Mouse (Mus musculus) embryonic fibroblast, embryonic 13.5 days (primary cell): ENCODE data around the gene Gnai3. TPM values are rescaled to one million over a fixed set of nuclear protein-coding genes. Genes with fewer than 3 reads are reported as not detected.

Experiments
- H3K27ac ChIP-seq: 2 replicates; pipeline ENCODE4 v1.5.1; 2012; ENCODE audit warnings: low read length, control low read depth, inconsistent platforms; ENCODE audit not compliant: insufficient read depth
- H3K4me1 ChIP-seq: 2 replicates; pipeline ENCODE4 v1.6.1; 2011; ENCODE audit warnings: low read length; ENCODE audit not compliant: control insufficient read depth, insufficient read depth
- H3K4me3 ChIP-seq: 2 replicates; pipeline ENCODE4 v1.5.1; 2011; ENCODE audit warnings: mild to moderate bottlenecking, control low read depth, low read length; ENCODE audit not compliant: insufficient read depth
- CTCF ChIP-seq: IDR thresholded peaks from 2 replicates; pipeline ENCODE4 v1.5.1; 2011; ENCODE audit warnings: mild to moderate bottlenecking, control low read depth, low read length, moderate library complexity, borderline replicate concordance; ENCODE audit not compliant: insufficient read depth
- POLR2A ChIP-seq: IDR thresholded peaks from 2 replicates; pipeline ENCODE4 v1.6.1; 2011; ENCODE audit warnings: low read depth, mild to moderate bottlenecking, control low read depth, low read length, moderate library complexity
- polyA plus RNA-seq: library from polyadenylated mRNA; stranded (reverse); fragments of >200 nt; gene quantifications from 2 replicates; pipeline ENCODE4 v1.2.4, GENCODE M21; 2011; ENCODE audit warnings: low read depth; ENCODE audit not compliant: missing spikeins, insufficient read length

The Gnai3 gene
- polyA plus RNA-seq, 1 experiment: 152 TPM

DNA sequence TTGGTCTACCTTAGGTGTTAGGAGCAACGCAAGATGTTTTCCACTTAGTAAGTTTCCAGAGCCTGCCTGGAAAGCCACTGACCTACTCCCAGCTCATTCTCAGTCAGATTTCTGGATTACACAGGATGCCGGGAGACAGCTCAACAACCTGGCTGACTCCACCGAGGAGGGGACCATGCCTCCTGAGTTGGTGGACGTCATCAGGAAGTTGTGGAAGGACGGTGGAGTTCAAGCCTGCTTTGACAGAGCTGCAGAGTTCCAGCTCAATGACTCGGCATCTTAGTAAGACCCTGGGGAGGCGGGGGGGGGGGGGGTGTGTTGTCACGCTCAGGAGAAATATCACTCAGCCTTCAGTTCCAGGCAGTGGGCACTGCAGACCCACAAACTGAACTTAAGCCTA lies 49.7 kb downstream of the Gnai3 start:
- TF ChIP-seq POLR2A: no peak
- Histone ChIP-seq H3K27ac (peak overlapping the region; percentile 60), H3K4me3 (no peak overlapping the region), H3K4me1 (peaks cover 7% of the 10 kb centered on the region)

DNA sequence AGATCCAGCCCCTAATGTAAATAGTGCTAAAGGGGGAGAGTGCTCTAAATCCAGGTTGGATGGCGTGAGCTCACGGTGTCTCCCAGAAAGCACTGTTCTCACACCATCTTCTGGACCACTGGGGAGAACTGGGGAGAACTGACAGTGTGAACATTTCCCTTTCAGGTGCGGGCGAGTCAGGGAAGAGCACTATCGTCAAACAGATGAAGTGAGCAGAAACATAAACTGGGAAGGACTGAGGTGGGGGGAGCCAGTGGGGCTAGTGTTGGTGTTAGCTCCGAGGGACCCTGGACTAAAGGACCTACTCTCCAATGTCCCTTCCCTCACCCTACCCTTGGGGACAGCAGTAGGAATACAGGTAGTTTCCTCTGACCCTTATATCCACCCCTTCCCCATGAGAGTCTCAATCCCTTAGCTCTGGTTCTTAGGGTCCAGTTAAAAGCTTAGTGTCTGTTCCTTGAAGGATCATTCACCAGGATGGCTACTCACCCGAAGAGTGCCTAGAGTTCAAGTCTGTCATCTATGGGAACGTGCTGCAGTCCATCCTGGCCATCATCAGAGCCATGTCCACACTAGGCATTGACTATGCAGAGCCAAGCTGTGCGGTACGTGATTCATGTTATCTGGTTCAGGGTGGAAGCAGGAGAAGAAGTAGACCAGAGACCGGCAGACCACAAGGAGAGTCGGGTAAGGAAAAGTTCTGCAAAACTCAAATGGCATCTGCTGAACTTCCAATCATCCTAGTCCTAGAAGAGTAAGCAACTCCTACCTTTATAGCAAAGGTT lies 50.8 kb downstream of the Gnai3 start:
- H3K4me1 ChIP-seq: peaks cover 7% of the 10 kb centered on the region
- no peak for TF ChIP-seq CTCF
- no peak for TF ChIP-seq POLR2A
- H3K27ac ChIP-seq: no peak overlapping the region
- no peak overlapping the region for H3K4me3 ChIP-seq

DNA sequence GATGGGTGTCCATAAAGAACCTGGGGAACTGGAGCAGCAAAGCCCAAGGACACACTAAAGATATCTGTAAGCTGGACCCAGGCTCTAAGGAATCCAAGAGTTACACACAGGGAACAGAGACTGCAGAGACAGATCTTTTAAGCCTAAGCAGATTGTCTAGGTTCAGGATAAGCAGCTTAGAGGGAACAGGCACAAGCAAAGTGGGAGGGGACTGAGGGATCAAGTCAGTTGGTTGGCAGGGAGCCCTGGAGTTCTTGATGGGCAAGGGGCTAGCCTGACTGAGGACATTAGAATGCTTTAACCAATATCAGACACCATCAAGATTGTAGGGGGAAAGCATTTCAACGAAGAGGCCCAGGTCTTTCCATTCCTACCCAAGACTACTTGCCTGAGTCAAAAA lies 51.8 kb downstream of the Gnai3 start:
- no peak overlapping the region for H3K4me3 ChIP-seq
- peaks cover 13% of the 10 kb centered on the region for H3K4me1 ChIP-seq
- TF ChIP-seq POLR2A (no peak), CTCF (no peak)
- no peak overlapping the region for H3K27ac ChIP-seq

DNA sequence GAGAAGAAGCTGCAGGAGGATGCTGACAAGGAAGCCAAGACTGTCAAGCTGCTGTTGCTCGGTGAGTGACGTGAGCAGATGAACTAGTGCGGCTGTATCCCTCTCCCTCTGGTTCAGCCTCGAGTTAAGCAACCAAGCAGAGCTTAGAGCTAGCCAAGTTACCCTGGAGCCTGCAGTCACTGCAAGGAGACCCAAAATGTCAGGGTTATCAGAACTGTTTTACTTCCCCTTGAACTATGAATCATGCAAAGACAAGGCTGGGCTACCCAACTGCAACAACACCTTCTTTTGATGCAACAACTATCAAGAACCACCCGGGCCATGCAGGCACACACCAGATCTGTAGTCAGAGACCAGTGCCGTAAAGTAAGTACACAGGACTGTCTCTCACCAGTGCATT lies 52.6 kb downstream of the Gnai3 start:
- Histone ChIP-seq H3K4me3 (no peak overlapping the region), H3K4me1 (peaks cover 17% of the 10 kb centered on the region), H3K27ac (no peak overlapping the region)
- TF ChIP-seq POLR2A: no peak
- TF ChIP-seq CTCF: no peak

DNA sequence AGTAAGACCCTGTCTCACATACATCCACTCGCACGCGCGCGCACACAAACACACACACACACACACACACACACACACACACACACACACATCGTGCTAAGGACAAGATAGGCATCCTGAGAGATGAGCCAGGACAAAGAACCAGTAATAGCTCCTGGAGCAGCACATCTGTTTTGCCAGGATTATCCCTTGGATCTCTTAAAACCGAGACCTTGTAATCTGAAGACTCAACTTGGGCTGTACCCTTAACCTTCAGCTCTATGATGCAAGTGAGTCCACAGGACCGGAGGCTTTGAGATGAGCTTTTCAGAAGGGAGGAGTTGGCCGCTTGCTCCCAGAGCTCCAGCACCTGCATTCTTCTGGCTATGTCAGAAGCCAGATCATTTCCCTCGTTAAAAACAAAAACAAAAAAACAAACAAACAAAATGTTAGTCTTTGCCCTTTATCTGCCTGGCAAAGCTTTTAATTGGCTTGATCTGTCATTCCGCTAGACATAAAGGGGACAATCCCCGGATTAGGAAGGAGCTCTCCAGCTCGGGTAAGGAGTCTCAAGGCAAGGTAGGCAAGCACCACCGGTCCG lies 53.3 kb downstream of the Gnai3 start, which contains the start of gene Gnat2:
TSS of gene Gnat2 (plus strand) at position 254 of the 580 bp plus-strand sequence.
- Histone ChIP-seq H3K4me3 (no peak within 1 kb of the TSS), H3K27ac (no peak within 1 kb of the TSS), H3K4me1 (peaks cover 17% of the 10 kb centered on the region)
- TF ChIP-seq POLR2A (no peak), CTCF (no peak)

DNA sequence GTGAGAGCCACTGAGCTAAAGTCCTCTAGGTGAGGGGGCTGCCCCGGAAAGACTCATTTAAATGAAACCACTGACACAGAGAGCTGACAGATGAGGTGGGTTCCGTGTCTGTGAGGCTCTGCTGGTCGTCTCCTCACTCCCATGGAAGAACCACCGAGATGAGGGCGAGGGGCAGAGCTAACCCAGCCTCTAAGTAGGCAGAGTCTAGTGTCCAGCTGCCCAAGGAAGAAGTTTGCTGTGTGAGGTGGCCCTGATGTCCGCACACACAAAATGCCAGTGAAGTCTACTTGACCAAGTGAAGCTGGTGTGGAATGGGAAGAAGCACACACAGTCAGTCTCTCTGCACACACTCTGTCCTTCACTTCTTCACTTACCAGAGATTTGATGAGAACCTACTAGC lies 53.9 kb downstream of the Gnai3 start:
- no peak for TF ChIP-seq POLR2A
- TF ChIP-seq CTCF: no peak
- Histone ChIP-seq H3K4me1 (peaks cover 19% of the 10 kb centered on the region), H3K27ac (no peak overlapping the region), H3K4me3 (no peak overlapping the region)

DNA sequence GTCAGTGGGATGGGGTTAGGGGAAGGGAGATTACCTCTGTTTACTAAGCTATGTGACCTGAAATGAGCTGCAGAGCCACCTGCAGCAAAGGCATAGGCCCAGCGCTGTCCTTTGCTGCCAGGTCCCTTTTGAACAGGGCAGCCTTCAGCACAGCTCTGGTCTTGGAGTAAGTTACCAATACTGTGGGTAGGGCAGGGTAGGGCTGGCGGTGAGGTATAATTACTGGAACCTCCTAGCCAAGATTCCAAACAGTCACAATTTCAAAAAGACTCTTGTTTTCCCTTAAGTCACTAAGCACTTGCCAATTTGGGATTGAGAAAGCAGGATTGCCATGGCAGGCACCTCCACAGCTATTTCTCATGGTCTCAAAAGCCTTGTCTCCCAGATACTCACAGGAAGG lies 55.4 kb downstream of the Gnai3 start:
- no peak for TF ChIP-seq CTCF
- no peak for TF ChIP-seq POLR2A
- no peak overlapping the region for H3K4me3 ChIP-seq
- peaks cover 12% of the 10 kb centered on the region for H3K4me1 ChIP-seq
- peak overlapping the region; percentile 88 for H3K27ac ChIP-seq

DNA sequence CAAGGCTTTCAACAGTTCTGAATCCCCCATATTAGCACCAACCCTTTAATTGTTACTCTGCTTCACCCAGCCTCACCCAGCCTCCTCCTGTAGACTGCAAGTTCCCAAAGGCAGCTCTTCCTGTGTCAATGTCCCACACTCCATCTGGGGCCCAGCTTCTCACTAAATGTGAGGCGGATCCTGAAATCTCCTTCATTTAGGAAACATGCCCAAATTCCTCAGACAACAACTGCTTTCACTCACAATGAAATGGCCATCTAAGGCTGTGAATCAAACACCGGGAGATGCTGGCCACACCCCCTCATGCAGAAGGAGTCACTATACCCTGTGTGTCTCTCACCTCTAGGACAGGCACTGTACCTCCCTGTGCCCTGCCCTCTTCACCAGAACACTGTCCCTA lies 56.0 kb downstream of the Gnai3 start:
- peak overlapping the region; percentile 88 for H3K27ac ChIP-seq
- H3K4me3 ChIP-seq: no peak overlapping the region
- TF ChIP-seq CTCF (no peak), POLR2A (peak; percentile 30; the same call in 1 of the 2 replicates)

DNA sequence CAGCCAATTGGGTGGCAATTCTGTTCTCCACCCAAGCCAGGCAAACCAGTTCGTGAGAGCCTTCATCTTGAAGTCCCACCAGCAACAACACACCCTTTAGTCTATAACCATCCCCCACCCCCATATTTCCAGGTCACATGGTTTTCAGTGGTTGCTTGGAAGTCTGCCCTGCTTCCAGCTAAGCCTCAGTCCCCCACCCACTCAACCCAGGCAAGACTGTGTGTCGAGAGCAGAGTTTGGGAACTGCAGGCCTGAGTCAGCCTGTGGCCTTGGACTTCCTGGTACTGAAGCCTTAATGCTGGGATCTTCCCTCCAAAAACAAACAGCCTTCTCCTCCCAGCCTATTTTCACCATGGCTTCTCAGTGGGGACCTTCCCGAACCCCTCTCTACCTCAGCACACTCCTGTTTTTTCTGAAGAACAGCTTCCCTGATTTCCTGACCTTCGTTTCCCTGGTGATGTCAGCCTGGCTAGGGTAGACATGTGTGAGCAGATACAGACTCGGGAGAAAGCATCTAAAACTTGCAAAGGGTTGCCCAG lies 57.0 kb downstream of the Gnai3 start:
- TF ChIP-seq POLR2A: no peak; the same call in none of the 2 replicates
- no peak for TF ChIP-seq CTCF
- Histone ChIP-seq H3K4me1 (peaks cover 15% of the 10 kb centered on the region), H3K27ac (peak overlapping the region; percentile 88), H3K4me3 (no peak overlapping the region)

More for the DNA sequence above, 56.0 kb downstream of the Gnai3 start:
- peaks cover 12% of the 10 kb centered on the region for H3K4me1 ChIP-seq

DNA sequence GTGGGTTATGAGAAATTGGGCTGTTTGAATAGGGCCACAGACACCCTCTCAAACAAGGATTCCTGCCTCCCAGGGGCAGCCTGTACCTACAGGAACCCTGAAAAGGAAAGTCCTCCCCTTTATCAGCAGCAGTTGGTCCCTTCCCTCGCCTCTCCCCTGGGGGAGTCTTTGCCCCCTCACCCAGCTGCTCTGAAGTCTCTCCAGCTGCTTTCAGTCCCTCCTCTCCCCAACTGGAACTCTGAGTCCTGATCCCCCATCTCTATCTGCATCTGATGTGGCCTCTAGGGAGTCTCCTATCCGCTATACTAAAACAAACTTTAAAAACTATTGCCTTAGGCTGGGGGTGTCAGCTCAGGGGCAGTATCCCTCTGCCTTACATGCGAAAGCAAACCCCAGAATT lies 58.6 kb downstream of the Gnai3 start:
- H3K4me3 ChIP-seq: peak overlapping the region; percentile 79; the same call in 1 of the 2 replicates
- H3K4me1 ChIP-seq: peaks cover 19% of the 10 kb centered on the region
- H3K27ac ChIP-seq: peak overlapping the region; percentile 80

DNA sequence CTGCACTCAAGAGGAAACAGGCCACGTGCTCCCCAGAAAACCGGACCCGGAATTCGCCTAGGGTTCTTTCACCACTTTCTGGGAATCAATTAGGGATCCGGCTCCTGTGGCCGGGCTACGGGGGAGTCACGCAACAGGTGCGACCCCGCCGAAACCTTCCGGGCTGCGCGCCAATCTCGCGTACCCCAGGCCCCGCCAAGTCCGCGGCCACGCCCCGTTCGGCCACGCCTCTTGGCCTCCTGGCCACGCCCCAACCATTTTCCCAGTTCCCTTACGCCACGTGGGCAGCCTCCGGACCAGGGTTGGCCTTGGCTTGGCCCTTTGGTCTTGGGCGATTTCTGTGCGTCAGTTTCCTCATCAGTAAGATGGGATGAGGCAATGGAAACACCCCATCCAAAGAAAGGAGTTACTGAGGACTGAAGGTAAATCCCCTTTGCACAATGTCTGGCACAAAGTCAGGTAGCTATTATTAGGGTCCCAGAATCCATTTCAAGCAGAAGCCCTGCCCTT lies 59.4 kb downstream of the Gnai3 start, which contains the start of gene Ampd2:
TSS of gene Ampd2 (minus strand) at position 182 of the 510 bp plus-strand sequence.
- H3K4me3 ChIP-seq: peak within 1 kb of the TSS; percentile 79
- peak within 1 kb of the TSS; percentile 95 for H3K27ac ChIP-seq
- H3K4me1 ChIP-seq: peaks cover 19% of the 10 kb centered on the region
- TF ChIP-seq CTCF: no peak
- peak; percentile 64 for TF ChIP-seq POLR2A

More for the DNA sequence above, 58.6 kb downstream of the Gnai3 start:
- TF ChIP-seq POLR2A (no peak), CTCF (no peak)
